Mouse (Mus musculus) neural tube, embryonic 13.5 days (tissue): ENCODE data around the gene Hoga1. TPM values are rescaled to one million over a fixed set of nuclear protein-coding genes. Genes with fewer than 3 reads are reported as not detected.

ENCODE experiments used
- ATAC-seq: fragments of 200-750 bp; cut with Nextera tagmentation; 2 replicates; pipeline ENCODE4 v1.8.0; 2017; ENCODE audit warnings: low read depth, mild to moderate bottlenecking, moderate TSS enrichment, moderate library complexity
- H3K27ac ChIP-seq: fragments of 300-500 bp; sonication (generic); replicated peaks from 2 replicates; pipeline ENCODE4 v1.5.1; 2015; ENCODE audit warnings: moderate library complexity, mild to moderate bottlenecking, inconsistent platforms
- H3K27me3 ChIP-seq: fragments of 300-500 bp; sonication (generic); 2 replicates; pipeline ENCODE4 v1.6.1; 2015; ENCODE audit warnings: mild to moderate bottlenecking, inconsistent platforms
- H3K36me3 ChIP-seq: fragments of 300-500 bp; sonication (generic); 2 replicates; pipeline ENCODE4 v1.6.1; 2015; ENCODE audit warnings: mild to moderate bottlenecking, inconsistent platforms
- H3K4me1 ChIP-seq: fragments of 300-500 bp; sonication (generic); replicated peaks from 2 replicates; pipeline ENCODE4 v1.6.1; 2015; ENCODE audit warnings: inconsistent platforms
- H3K4me2 ChIP-seq: fragments of 300-500 bp; sonication (generic); 2 replicates; pipeline ENCODE4 v1.6.1; 2015; ENCODE audit warnings: inconsistent platforms, mild to moderate bottlenecking, moderate library complexity
- H3K4me3 ChIP-seq: fragments of 300-500 bp; sonication (generic); 2 replicates; pipeline ENCODE4 v1.5.1; 2015; ENCODE audit warnings: mild to moderate bottlenecking, inconsistent platforms
- H3K9ac ChIP-seq: fragments of 300-500 bp; sonication (generic); 2 replicates; pipeline ENCODE4 v1.6.1; 2015; ENCODE audit warnings: moderate library complexity, mild to moderate bottlenecking, inconsistent platforms
- H3K9me3 ChIP-seq: fragments of 300-500 bp; sonication (generic); 2 replicates; pipeline ENCODE4 v1.6.1; 2016; ENCODE audit warnings: inconsistent platforms
- WGBS: fragments of 180-500 bp; shearing (Covaris S2); methylation state at CpG from one replicate; pipeline ENCODE4 v1.1.7; 2015; 5-methylcytosine and 5-hydroxymethylcytosine counted together
- polyA plus RNA-seq: library from polyadenylated mRNA; unstranded; fragments of >200 nt; fragmentation: Nextera tagmentation; extraction: Ambion mirVana; gene quantifications from 2 replicates; pipeline ENCODE4 v1.2.1, GENCODE M21; 2015

Hoga1 gene
- polyA plus RNA-seq, 1 experiment from 2014 or later: 0.93 TPM

DNA sequence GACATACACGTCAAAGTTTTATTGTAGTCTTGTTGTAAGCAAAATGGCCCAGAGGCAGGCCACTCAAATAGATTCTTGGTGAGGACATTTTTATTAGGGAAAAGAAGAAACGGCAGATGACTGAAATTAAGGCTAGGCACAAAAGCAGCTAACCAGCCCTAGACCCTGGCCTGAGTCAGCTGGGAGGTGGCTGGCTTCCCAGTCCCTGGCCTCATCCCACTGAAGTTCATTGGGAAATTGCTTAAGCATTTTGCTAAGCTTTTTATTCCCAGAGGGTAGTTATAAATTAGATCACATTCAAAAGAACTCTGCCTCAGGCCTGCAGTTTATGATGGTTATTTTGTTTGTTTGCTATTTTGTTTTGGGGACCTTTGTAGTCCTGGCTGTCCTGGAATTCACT lies 10.5 kb downstream of the Hoga1 start:
- WGBS: 68% methylated on average over 2 of the region's 2 CpGs
- no peaks in the 10 kb centered on the region for H3K27me3 ChIP-seq
- H3K9ac ChIP-seq: no peak overlapping the region
- no peak for ATAC-seq
- no peak overlapping the region for H3K4me2 ChIP-seq
- H3K36me3 ChIP-seq: no peaks in the 10 kb centered on the region
- H3K27ac ChIP-seq: no peak overlapping the region
- H3K4me1 ChIP-seq: no peaks in the 10 kb centered on the region
- H3K9me3 ChIP-seq: no peaks in the 10 kb centered on the region
- no peak overlapping the region for H3K4me3 ChIP-seq

DNA sequence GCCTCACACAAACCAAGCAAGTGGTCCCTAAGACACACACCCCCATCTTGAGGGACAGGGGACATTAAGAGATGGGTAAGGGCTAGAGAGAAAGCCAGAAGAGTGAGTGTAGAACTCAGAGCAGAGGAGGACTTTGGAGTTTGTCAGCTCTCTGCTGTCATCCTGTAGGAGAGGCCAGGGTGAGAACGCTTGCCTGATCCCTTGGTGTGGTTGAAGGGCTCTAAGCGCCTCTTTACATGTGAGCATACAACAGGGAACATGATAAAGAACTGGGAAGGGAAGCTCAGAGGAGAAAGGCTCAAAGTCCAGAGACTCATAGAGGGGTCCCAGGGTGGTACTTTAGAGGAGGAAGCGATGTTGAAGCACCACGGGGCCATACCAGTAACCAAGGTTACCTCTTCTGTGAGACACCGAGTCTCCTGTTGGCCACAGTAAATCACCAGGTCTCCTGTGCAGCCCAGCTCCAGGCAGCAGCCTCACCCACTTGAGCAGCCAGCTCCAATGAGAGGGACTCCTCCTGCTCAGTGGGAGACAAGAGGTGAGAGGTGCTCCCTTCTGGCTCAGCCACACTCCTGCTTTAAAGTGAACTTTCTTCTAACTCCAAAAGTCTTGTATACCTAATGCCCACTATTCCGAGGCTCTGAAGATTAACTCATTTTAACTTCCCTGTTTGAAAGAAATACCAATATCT lies 11.5 kb downstream of the Hoga1 start:
- H3K9ac ChIP-seq: no peak overlapping the region
- 71% methylated on average over 6 of the region's 6 CpGs for WGBS

GRCm38 (mm10) chr19:42058426-42058825 lies 13.0 kb downstream of the Hoga1 start:
- Histone ChIP-seq H3K9ac (no peak overlapping the region), H3K9me3 (no peaks in the 10 kb centered on the region), H3K4me1 (no peaks in the 10 kb centered on the region), H3K27me3 (no peaks in the 10 kb centered on the region), H3K27ac (no peak overlapping the region), H3K4me2 (no peak overlapping the region), H3K4me3 (no peak overlapping the region), H3K36me3 (no peaks in the 10 kb centered on the region)
- no peak for ATAC-seq
- 73% methylated on average over 7 of the region's 7 CpGs for WGBS

More for the DNA sequence above, 11.5 kb downstream of the Hoga1 start:
- no peaks in the 10 kb centered on the region for H3K4me1 ChIP-seq
- H3K27ac ChIP-seq: no peak overlapping the region
- no peak overlapping the region for H3K4me2 ChIP-seq
- no peaks in the 10 kb centered on the region for H3K27me3 ChIP-seq
- no peak for ATAC-seq
- H3K9me3 ChIP-seq: no peaks in the 10 kb centered on the region
- H3K4me3 ChIP-seq: no peak overlapping the region
- H3K36me3 ChIP-seq: no peaks in the 10 kb centered on the region

- H3K4me3 ChIP-seq: no peak overlapping the region
- H3K27ac ChIP-seq: no peak overlapping the region
- H3K4me1 ChIP-seq: no peaks in the 10 kb centered on the region
- H3K9me3 ChIP-seq: no peaks in the 10 kb centered on the region
- ATAC-seq: no peak
- no peak overlapping the region for H3K9ac ChIP-seq
- WGBS: 92% methylated on average over 7 of the region's 7 CpGs
- H3K4me2 ChIP-seq: no peak overlapping the region
- no peaks in the 10 kb centered on the region for H3K36me3 ChIP-seq
- H3K27me3 ChIP-seq: no peaks in the 10 kb centered on the region
Measured at GRCm38 (mm10) chr19:42061443-42061842, 16.0 kb downstream of the Hoga1 start.

DNA sequence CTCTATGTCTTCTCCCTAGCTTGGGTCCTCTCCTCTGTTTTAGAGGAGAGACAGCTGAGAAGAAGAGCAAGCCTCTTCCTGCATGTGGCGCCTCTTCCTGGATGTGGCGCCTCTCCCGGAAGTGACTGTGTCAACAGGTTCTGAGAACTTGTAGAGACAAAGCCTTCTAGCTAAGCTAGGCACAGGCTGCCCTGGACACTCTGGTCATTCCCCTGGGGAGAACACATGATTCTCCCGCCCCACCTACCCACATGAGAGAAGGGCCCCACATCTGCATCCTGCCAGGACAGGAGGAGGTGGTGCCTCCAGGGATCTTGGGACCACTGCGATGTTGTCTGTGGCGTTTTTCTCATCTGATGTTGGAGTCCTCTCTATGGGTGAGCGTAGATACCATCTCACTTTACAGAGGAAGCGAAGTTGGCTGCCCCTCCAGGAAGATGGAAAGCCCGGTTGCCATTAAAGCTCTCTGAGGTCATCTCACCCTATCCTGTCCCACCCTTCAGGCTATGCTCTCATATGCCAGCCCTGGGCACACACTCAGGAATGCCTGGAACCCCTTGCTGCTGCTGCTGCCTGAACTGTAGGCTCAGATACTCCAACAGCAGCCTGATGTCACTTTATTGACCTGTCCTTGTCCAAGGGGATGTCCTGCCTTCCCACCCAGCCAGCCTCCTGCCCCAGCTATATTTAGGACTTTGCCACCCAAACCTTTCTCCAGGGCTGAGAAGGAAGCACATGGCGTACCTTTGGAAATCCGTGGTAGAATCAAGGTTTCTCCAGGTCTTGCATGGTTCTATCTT lies 23.2 kb downstream of the Hoga1 start:
- peaks cover 11% of the 10 kb centered on the region; the same call in 1 of the 2 replicates for H3K36me3 ChIP-seq
- no peak overlapping the region for H3K4me3 ChIP-seq
- H3K4me1 ChIP-seq: no peaks in the 10 kb centered on the region
- ATAC-seq: no peak
- no peak overlapping the region for H3K4me2 ChIP-seq
- WGBS: 84% methylated on average over 11 of the region's 11 CpGs
- H3K9me3 ChIP-seq: no peaks in the 10 kb centered on the region
- H3K9ac ChIP-seq: no peak overlapping the region
- H3K27me3 ChIP-seq: no peaks in the 10 kb centered on the region
- no peak overlapping the region for H3K27ac ChIP-seq

DNA sequence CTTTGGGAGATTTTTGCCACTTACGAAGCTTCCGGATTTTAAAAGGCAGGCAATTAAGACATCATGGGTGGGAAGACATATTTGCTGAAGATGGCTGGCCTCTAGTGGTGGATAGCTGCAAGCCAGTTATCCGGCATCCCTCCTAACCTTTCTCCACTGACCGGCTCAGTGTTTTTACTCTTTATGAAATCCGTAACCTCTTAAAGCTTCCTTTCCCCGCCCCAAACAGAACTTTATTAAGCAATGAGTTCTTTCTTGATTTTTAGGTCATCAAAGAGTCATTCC lies 23.8 kb downstream of the Hoga1 start:
- Histone ChIP-seq H3K9ac (no peak overlapping the region), H3K27ac (no peak overlapping the region), H3K4me3 (no peak overlapping the region), H3K27me3 (no peaks in the 10 kb centered on the region), H3K4me2 (no peak overlapping the region), H3K9me3 (no peaks in the 10 kb centered on the region), H3K4me1 (no peaks in the 10 kb centered on the region), H3K36me3 (peaks cover 16% of the 10 kb centered on the region)
- ATAC-seq: no peak
- 78% methylated on average over 6 of the region's 6 CpGs for WGBS

DNA sequence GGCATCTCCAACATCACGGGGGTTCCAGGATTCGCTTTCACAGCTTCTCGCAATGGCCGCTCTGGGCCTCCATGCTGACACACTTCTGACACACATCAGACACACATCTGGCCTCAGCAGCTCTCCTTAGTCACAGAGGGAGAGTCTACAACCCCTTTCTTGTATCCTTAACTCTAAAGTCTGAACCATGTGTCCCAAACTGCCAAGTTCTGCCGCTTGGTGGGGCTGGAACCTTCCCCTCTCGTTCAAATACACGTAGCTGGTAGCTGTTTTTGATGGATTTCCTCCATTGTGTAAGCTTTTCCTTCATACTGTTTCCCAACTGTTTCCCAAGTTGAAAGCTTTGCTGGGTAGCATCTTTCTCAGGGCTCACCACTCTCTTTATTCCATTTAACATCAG lies 25.8 kb downstream of the Hoga1 start:
- Histone ChIP-seq H3K27ac (no peak overlapping the region), H3K27me3 (no peaks in the 10 kb centered on the region), H3K36me3 (peaks cover 37% of the 10 kb centered on the region), H3K9me3 (no peaks in the 10 kb centered on the region), H3K4me1 (no peaks in the 10 kb centered on the region), H3K4me3 (no peak overlapping the region), H3K4me2 (no peak overlapping the region), H3K9ac (no peak overlapping the region)
- no peak for ATAC-seq
- 82% methylated on average over 7 of the region's 7 CpGs for WGBS

- no peak overlapping the region for H3K27ac ChIP-seq
- H3K9ac ChIP-seq: no peak overlapping the region
- 85% methylated on average over 15 of the region's 15 CpGs for WGBS
- H3K27me3 ChIP-seq: no peaks in the 10 kb centered on the region
- no peak for ATAC-seq
- no peak overlapping the region for H3K4me3 ChIP-seq
- peaks cover 44% of the 10 kb centered on the region for H3K36me3 ChIP-seq
- no peaks in the 10 kb centered on the region for H3K9me3 ChIP-seq
- H3K4me1 ChIP-seq: no peaks in the 10 kb centered on the region
- no peak overlapping the region for H3K4me2 ChIP-seq
Measured at GRCm38 (mm10) chr19:42071886-42072608, 26.6 kb downstream of the Hoga1 start.

DNA sequence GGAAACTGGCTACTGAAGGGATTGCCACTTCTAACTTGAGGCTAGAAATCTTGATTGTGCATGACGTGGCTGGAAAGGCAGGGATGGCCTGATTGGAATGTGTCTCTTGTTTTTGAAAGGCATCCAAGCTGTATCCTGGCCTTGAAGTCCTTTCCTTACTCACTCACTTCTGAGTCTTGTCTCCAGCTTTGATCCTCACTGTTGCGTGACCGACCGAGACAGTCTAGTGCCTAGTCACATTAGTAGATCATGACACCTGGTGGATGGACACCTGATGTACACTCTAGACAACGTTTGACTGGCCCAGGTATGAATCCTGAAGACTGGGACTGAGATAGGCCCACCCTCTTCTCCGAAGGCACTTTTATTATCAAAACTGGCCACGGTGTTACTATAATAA lies 27.4 kb downstream of the Hoga1 start:
- Histone ChIP-seq H3K4me2 (no peak overlapping the region), H3K9ac (no peak overlapping the region), H3K4me3 (no peak overlapping the region), H3K36me3 (peaks cover 51% of the 10 kb centered on the region), H3K4me1 (no peaks in the 10 kb centered on the region), H3K27ac (no peak overlapping the region), H3K9me3 (no peaks in the 10 kb centered on the region), H3K27me3 (no peaks in the 10 kb centered on the region)
- ATAC-seq: no peak
- 84% methylated on average over 7 of the region's 7 CpGs for WGBS

GRCm38 (mm10) chr19:42075051-42075450 lies 29.6 kb downstream of the Hoga1 start:
- Histone ChIP-seq H3K27ac (no peak overlapping the region), H3K9me3 (no peaks in the 10 kb centered on the region), H3K4me2 (no peak overlapping the region), H3K4me1 (no peaks in the 10 kb centered on the region), H3K4me3 (no peak overlapping the region), H3K27me3 (no peaks in the 10 kb centered on the region), H3K9ac (no peak overlapping the region), H3K36me3 (peaks cover 66% of the 10 kb centered on the region)
- no peak for ATAC-seq
- WGBS: 84% methylated on average over 2 of the region's 2 CpGs

DNA sequence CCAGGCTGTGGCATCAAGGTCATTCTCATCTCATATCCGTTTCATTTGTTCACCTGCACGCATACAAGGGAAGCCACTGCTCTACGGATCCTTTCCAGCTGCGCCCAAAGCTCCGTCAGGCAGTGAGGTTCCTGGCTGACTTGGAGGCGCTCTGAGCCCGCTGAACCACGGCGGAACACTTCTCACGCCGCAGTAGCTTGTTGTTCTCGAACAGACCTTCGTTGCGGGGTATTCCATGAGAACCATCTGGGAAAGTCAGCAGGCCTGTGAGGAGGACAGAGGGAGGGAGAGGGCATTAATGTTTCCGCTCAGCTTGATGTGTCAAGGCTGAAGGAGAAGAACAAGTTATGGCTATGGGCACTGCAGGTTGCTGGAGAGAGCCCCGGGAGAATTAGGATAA lies 30.6 kb downstream of the Hoga1 start:
- H3K4me1 ChIP-seq: no peaks in the 10 kb centered on the region
- peaks cover 66% of the 10 kb centered on the region for H3K36me3 ChIP-seq
- no peak overlapping the region for H3K9ac ChIP-seq
- ATAC-seq: no peak
- no peaks in the 10 kb centered on the region for H3K27me3 ChIP-seq
- H3K27ac ChIP-seq: no peak overlapping the region
- no peak overlapping the region for H3K4me3 ChIP-seq
- 83% methylated on average over 16 of the region's 16 CpGs for whole genome bisulfite sequencing
- no peak overlapping the region for H3K4me2 ChIP-seq
- H3K9me3 ChIP-seq: no peaks in the 10 kb centered on the region

GRCm38 (mm10) chr19:42078566-42078965 lies 33.2 kb downstream of the Hoga1 start:
- Histone ChIP-seq H3K36me3 (peaks cover 56% of the 10 kb centered on the region), H3K27me3 (no peaks in the 10 kb centered on the region), H3K9ac (no peak overlapping the region), H3K9me3 (no peaks in the 10 kb centered on the region), H3K27ac (no peak overlapping the region), H3K4me1 (no peaks in the 10 kb centered on the region), H3K4me3 (no peak overlapping the region), H3K4me2 (no peak overlapping the region)
- WGBS: 96% methylated on average over 8 of the region's 8 CpGs
- ATAC-seq: no peak
